ENCODE assay signal across 32 mouse cellular contexts in the genomic region with DNA sequence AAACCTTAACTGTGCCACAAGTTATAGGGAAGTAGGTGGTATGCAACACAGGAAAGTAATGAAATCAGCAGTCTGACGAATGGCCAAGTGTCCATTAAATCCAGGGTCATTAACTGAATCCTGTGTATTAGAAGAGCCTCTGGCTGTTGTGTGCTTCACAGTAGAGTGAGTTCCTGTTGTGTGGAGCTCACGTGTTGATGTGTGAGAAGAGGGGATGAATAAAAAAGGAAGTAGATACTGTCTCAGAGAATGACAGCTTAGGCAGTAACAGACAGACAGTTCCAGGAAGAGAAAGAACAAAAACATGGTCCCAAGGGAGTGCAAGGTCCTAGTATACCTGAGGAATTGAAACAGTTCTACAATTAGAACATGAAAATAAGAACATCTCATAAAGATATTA.
A peak's percentile ranks its signal among the peaks of the same experiment; 100 is the strongest.
DNase-seq lines count a peak whose midpoint lies in the region; ATAC-seq and TF ChIP-seq lines count a peak whose summit lies in the region.
"Had no signal": no experiment of that assay in that cellular context is flagged by ENCODE, and none has a peak within 500 bp of the region (broad histone marks: within the 10 kb centered on the region; RNA-seq: fewer than 3 reads in every experiment).

No protein-coding gene starts in this region.

- H3K4me3 ChIP-seq in CH12.LX (replicated peaks in 1 of 3; ENCODE audit: low read depth in 2 of 3, low read length in 2 of 3, poor library complexity in 1 of 3): no peak overlapping the region
- H3K4me3 ChIP-seq in forebrain, embryonic 11.5 days (ENCODE audit: low read depth, low read length): no peak overlapping the region
- H3K4me3 ChIP-seq: embryonic facial prominence, embryonic 13.5 days; forebrain, embryonic 10.5 days; hindbrain, embryonic 10.5 days; hindbrain, embryonic 15.5 days; kidney, embryonic 15.5 days; layer of hippocampus, adult 2 months; left cerebral cortex, adult 2 months; limb, embryonic 12.5 days; liver, embryonic 15.5 days; megakaryocyte, embryonic 14.5 days; midbrain, embryonic 13.5 days had no signal

- ATAC-seq in common myeloid progenitor, adult 5-6 weeks (replicated peaks; ENCODE audit: low read depth, poor library complexity, severe bottlenecking): peak; percentile 76
- ATAC-seq in neutrophil, adult 5-6 weeks (ENCODE audit: extremely low read depth, insufficient number of reproducible peaks, low FRiP score, poor library complexity, severe bottlenecking): peak; percentile 64
- no peak for ATAC-seq in forebrain, embryonic 11.5 days (replicated peaks; ENCODE audit: low FRiP score)
- ATAC-seq: forebrain, embryonic 16.5 days; midbrain, embryonic 13.5 days had no signal

- peak; percentile 74 for DNase-seq in 416B (ENCODE audit: low read depth)
- peak; percentile 47 for DNase-seq in CH12.LX (ENCODE audit: extremely low read depth)
- DNase-seq in forebrain, embryonic 11.5 days (ENCODE audit: low spot score): no peak
- DNase-seq in lung, postnatal 36 days: no peak
- DNase-seq in cerebellum, postnatal 4 days (ENCODE audit: low spot score in 2 of 2): no peak
- DNase-seq: adrenal gland, postnatal 36 days; cerebellum, adult 8-10 months; cerebellum, postnatal 36 days; gastrocnemius, postnatal 10 days; heart, postnatal 14 days; kidney, adult 18-20 months; kidney, postnatal 36 days; lung, embryonic 14.5 days; lung, postnatal 14 days; right cerebral cortex, adult 18-20 months; spleen, adult 18-20 months; thymus, postnatal 25 days had no signal

- WGBS in forebrain, embryonic 11.5 days: 87% methylated on average over 2 of the region's 2 CpGs

- H3K79me2 ChIP-seq in CH12.LX (replicated peaks; ENCODE audit: control insufficient read depth, extremely low read depth, insufficient read depth, poor library complexity, severe bottlenecking): no peaks in the 10 kb centered on the region

- H3K9ac ChIP-seq in CH12.LX (ENCODE audit: insufficient read depth, low read depth): no peak overlapping the region
- no peak overlapping the region for H3K9ac ChIP-seq in forebrain, embryonic 11.5 days (ENCODE audit: low read length)
- H3K9ac ChIP-seq: embryonic facial prominence, embryonic 13.5 days; hindbrain, embryonic 15.5 days; kidney, embryonic 15.5 days; limb, embryonic 12.5 days; liver, embryonic 15.5 days; lung, embryonic 14.5 days; midbrain, embryonic 13.5 days had no signal

- peaks cover 4% of the 10 kb centered on the region for H3K9me3 ChIP-seq in CH12.LX (replicated peaks; ENCODE audit: low read length)
- no peaks in the 10 kb centered on the region for H3K9me3 ChIP-seq in forebrain, embryonic 11.5 days (ENCODE audit: control insufficient read depth, low read length)
- H3K9me3 ChIP-seq: embryonic facial prominence, embryonic 13.5 days; forebrain, embryonic 10.5 days; hindbrain, embryonic 10.5 days; hindbrain, embryonic 15.5 days; kidney, embryonic 15.5 days; limb, embryonic 12.5 days; liver, embryonic 15.5 days; megakaryocyte, embryonic 14.5 days; midbrain, embryonic 13.5 days had no signal

- dilution Hi-C loops in CH12.LX (cut with MboI; ENCODE audit: extremely low pct_ligation_motif_present, extremely low pct_unique_long_range_greater_than_20kb, low sequenced_read_pairs): no loop called here

- no peaks in the 10 kb centered on the region for H3K27me3 ChIP-seq in CH12.LX (replicated peaks)
- H3K27me3 ChIP-seq in forebrain, embryonic 11.5 days (ENCODE audit: control insufficient read depth, insufficient read depth, low read length): no peaks in the 10 kb centered on the region
- H3K27me3 ChIP-seq: embryonic facial prominence, embryonic 13.5 days; hindbrain, embryonic 15.5 days; kidney, embryonic 15.5 days; limb, embryonic 12.5 days; liver, embryonic 15.5 days; megakaryocyte, embryonic 14.5 days; midbrain, embryonic 13.5 days had no signal

- no peak overlapping the region for H3K27ac ChIP-seq in CH12.LX (ENCODE audit: insufficient read depth, low read depth)
- no peak overlapping the region for H3K27ac ChIP-seq in forebrain, embryonic 11.5 days (ENCODE audit: low read depth, low read length)
- H3K27ac ChIP-seq: embryonic facial prominence, embryonic 13.5 days; forebrain, embryonic 10.5 days; hindbrain, embryonic 10.5 days; hindbrain, embryonic 15.5 days; kidney, embryonic 15.5 days; layer of hippocampus, adult 2 months; left cerebral cortex, adult 2 months; limb, embryonic 12.5 days; liver, embryonic 15.5 days; midbrain, embryonic 13.5 days had no signal

- H3K36me3 ChIP-seq in CH12.LX (replicated peaks in 1 of 2; ENCODE audit: control insufficient read depth in 1 of 2, insufficient read depth in 1 of 2, low read length in 1 of 2): no peaks in the 10 kb centered on the region
- no peaks in the 10 kb centered on the region for H3K36me3 ChIP-seq in forebrain, embryonic 11.5 days (ENCODE audit: control insufficient read depth, insufficient read depth, low read length)
- H3K36me3 ChIP-seq: embryonic facial prominence, embryonic 13.5 days; forebrain, embryonic 10.5 days; G1E; hindbrain, embryonic 10.5 days; hindbrain, embryonic 15.5 days; kidney, embryonic 15.5 days; limb, embryonic 12.5 days; liver, embryonic 15.5 days; midbrain, embryonic 13.5 days had no signal

- no peak overlapping the region for H3K4me2 ChIP-seq in CH12.LX (ENCODE audit: insufficient read depth, low read depth, poor library complexity, severe bottlenecking)
- no peak overlapping the region for H3K4me2 ChIP-seq in forebrain, embryonic 11.5 days (ENCODE audit: low read depth, low read length, severe bottlenecking)
- H3K4me2 ChIP-seq: embryonic facial prominence, embryonic 13.5 days; hindbrain, embryonic 15.5 days; kidney, embryonic 15.5 days; limb, embryonic 12.5 days; liver, embryonic 15.5 days; lung, embryonic 14.5 days; midbrain, embryonic 13.5 days had no signal

- in situ Hi-C loops in CH12.LX (cut with MboI; ENCODE audit: low pct_ligation_motif_present, low pct_unique_long_range_greater_than_20kb, low sequenced_read_pairs): no loop called here

- TF ChIP-seq POLR2A in CH12.LX (IDR thresholded peaks at IDR 0.05; ENCODE audit: low read depth, low read length): no peak

- no peak for TF ChIP-seq CTCF in CH12.LX (conservative IDR thresholded peaks at IDR 0.05 in 1 of 2, IDR thresholded peaks at IDR 0.05 in 1 of 2; ENCODE audit: low read depth in 2 of 2, low read length in 2 of 2)

- TF ChIP-seq EP300 in CH12.LX (IDR thresholded peaks at IDR 0.05; ENCODE audit: low read length): no peak

- no peak for TF ChIP-seq RAD21 in CH12.LX (IDR thresholded peaks at IDR 0.05; ENCODE audit: low read depth, low read length)

- H3K4me1 ChIP-seq in CH12.LX (ENCODE audit: control insufficient read depth in 1 of 2, insufficient read depth in 2 of 2): peaks cover 0 to 5% of the 10 kb centered on the region in 2 experiments; a peak in 1 of 4 replicates
- no peaks in the 10 kb centered on the region for H3K4me1 ChIP-seq in forebrain, embryonic 11.5 days (replicated peaks; ENCODE audit: control insufficient read depth, insufficient read depth, low read length)
- H3K4me1 ChIP-seq: embryonic facial prominence, embryonic 13.5 days; forebrain, embryonic 10.5 days; hindbrain, embryonic 10.5 days; hindbrain, embryonic 15.5 days; kidney, embryonic 15.5 days; limb, embryonic 12.5 days; liver, embryonic 15.5 days; midbrain, embryonic 13.5 days had no signal

TF ChIP-seq in CH12.LX, 34 proteins besides CTCF, POLR2A, EP300 and RAD21:
- TF ChIP-seq BHLHE40 (IDR thresholded peaks at IDR 0.05; ENCODE audit: low read depth, low read length) (peak; percentile 46; the same call in 1 of the 2 replicates), USF2 (conservative IDR thresholded peaks at IDR 0.05; ENCODE audit: low read depth, low read length) (no peak)

Comparison
In these comparisons a context has a peak if more than half of its experiments do, and no peak if none do; other contexts are left out.
1. DNase-seq: peak in 416B (single experiment) and CH12.LX (single experiment); none in forebrain, embryonic 11.5 days (single experiment), lung, postnatal 36 days (single experiment) and cerebellum, postnatal 4 days (0 of 2).